Mouse (Mus musculus) mouse embryonic stem cell (cell line): ENCODE results near the gene Polr3b.

Experiments used
- in situ Hi-C, 2 experiments: fragments of 300-500 bp; cut with MboI; formaldehyde crosslinking; loops; 1 replicate in 1 of 2; 3 replicates in 1 of 2; pipeline ENCODE4 v1.14.3; 2019 to 2020; ENCODE audit warnings: low sequenced_read_pairs in 2 of 2, low pct_unique_long_range_greater_than_20kb in 1 of 2, mixed read lengths in 1 of 2; ENCODE audit not compliant: unreplicated experiment in 1 of 2

Polr3b gene

DNA sequence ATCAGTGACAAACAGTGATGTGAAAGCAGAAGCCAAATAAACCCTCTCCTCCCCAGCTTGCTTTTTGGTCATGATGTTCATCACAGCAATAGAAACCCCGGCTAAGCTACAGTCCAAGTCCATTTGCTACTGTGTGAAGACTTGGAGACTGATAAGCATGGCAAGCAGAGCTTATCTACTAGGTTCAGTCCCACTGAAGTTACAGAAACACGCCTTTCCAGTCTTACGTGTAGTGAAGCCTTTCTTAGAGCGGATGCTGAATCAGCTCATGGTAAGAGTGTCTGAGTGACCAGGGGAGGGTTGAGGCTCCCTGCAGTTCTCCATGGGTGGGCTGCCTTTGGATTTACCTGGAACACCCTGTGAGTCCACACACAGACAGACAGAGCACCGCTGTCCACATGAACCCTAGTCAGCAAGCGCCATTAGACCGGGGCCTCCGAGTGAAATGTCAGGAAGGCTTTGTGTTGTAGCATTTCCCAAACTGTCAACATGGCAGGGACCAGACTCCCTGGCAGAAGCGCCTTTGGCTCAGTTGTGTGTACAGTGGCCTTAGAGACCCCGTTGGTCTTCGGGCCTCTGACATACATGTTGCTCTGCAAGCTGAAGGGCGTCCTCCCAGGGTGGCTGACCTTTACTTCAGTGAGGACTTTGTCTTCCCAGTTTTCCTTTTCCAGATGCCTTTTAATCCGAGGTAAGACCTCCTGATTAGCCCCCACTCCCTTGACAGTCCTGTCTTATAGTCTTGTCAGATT lies 78.3 kb downstream of the Polr3b start:
- in situ Hi-C loops, result no loop called here

DNA sequence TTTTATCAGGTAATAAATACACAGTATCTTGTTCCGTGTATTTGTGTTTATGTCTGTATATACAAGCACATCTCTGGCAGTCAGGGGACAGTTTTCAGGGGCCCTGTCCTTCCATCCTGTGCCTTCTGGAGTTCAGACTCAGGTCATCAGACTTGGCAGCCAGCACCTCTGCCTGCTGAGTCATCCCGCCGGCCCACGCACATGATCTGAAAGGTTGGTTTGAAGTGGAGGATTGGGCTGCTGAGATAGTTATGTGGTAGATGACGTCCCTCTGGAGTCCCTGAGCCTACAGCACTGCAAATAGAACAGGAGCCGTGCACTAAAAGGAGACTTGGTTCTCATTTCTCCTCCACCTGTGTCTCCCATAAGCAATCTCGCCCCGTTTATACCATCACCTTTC lies 79.0 kb downstream of the Polr3b start:
- in situ Hi-C loops, result no loop called here

DNA sequence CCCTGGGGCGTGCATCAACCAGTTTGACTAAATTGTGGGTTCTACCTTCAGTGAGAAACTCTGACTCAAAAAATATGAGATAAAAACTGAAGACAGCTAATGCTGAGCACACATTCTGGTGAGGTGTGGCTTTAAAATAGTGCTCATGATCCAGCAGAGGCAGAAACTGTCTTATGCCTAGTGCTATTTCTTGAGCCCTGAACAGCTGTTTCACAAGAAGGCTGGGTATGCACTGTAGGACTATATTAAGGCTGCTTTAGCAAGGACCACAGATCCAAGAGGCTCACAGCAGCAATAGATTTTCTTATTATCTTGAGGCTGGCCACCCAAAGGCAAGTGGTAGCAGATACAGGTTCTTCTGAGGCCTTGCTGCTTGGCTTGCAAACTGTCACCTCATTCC lies 80.0 kb downstream of the Polr3b start:
- in situ Hi-C loops, result no loop called here

DNA sequence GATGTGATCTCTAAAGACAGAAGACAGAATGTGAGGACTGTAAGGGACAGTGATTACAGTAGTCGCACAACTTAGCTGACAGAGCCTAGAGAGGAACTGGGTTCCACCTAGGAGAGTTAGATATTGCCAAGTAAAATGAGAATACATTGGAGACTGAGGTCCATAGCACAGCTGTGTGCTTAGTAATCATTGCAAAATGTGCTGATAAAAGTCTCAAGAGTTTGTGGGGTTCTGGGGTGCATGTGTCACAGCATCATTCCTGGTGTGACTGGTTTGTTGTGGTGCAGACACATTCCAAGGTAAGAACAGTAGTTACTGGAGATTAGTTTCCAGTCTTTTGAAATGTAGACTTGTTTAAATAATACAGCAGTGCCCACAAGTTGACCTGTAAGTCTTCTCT lies 82.5 kb downstream of the Polr3b start:
- in situ Hi-C loops, result no loop called here

DNA sequence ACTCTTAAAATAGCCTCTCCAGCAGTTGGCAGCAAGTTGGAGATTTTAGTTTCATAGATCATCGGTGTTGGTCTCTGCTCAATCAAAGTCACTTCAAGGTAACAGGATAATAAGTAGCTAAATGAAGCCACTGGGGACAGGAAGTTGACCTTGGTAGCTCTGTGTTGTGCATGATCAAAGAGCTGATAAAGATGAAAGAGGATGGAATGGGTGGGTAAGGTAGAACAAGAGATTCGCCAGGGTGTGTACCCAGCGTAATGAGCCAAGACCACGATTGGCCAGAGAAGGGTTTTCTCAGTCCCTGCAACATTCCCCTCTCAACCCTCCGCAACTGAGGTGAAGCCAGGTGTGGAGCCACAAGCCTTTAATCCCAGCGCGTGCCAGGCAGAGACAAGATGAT lies 83.1 kb downstream of the Polr3b start:
- in situ Hi-C loops, result no loop called here

DNA sequence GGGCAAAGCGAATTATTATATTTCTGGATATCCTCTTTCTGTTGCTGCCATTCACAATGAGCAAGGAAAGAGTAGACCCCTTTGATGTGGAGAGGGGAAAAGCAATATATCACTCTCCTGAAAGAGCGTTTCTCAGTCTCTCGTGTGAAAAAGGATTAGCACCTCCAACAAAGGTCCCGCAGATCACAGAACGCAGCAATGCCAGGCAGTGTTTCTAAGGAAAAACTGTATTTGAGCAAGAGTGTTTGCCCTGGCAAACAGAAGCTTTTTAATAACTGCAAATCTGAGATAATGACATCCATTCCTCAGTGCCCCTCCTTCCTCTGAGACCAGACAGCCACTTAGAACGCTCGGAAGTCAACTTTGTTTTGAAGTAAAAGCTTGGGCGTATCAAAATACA lies 84.5 kb downstream of the Polr3b start:
- in situ Hi-C loops, result no loop called here

DNA sequence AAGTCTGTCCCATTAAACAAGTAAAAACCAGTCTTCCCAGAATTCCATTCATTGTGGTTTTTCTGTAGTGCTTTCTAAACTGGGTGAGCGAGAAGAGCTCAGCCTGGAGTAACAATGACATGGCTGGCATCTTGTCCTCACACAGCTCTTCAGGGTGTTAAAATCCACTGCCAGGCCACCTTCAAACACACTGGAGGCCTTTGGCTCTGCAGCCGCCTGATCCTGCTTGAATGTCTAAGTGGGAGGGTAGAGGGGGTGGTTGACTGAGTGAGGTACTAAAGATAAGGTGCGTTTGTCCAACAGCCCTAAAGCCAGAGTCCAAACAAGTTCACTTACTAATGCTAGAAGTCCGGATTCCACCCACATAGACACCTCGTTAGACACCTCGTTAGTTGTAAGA lies 85.1 kb downstream of the Polr3b start:
- in situ Hi-C loops, result no loop called here

DNA sequence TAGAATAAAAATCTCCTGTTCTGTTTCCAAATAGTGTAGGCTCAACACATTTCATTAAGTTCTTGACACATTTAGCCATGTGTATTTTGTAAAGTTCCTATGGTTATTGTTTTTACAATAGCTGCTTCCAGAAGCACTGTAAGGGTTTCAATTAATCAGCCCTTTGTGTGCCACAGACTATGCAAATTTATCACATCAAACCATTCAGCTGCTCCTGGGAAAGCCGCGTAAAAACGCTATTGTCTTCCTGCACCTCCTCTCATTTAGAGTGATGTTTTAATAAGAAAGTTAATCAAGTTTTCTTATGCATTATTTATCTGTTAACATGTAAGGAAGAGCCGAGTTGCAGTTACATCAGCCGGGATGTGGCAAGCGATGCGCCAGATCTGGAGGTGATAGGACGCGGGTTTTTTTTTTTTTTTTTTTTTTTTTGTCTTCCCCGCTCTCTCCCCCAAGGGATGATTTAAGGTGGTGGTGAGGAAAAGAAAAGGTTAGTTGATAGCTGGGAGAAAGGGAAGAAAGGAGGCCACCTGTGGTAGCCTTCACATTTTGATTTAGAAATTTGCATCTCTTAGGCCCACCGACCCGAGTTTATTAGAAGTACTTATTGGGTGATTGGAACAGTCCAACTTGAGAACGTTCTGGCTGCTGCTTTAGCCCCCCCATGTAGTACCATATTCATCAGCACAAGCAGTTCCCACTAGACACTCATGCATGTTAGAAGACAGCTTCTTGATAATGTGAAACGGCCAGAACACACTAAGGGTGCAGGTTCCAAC lies 85.8 kb downstream of the Polr3b start:
- in situ Hi-C loops, result no loop called here

DNA sequence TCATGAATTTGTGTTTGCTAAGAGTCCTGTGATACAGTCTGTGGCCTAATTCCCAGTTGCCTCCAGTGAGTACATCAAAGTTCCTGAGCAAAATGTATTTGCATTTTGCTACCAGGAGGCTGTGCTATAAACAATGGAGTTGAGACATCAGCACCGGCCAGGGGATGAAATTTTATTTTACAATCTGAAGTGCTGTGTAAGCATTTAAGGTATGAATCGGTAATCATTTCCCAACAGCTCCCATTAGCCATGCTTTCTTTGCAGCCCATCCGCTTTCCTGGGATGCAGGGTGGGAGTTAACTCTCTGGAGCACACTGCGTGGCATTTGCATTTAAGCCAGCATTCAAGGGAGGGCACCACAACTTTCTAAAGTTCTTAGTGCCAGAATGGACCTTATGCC lies 88.1 kb downstream of the Polr3b start:
- in situ Hi-C loops, result no loop called here

DNA sequence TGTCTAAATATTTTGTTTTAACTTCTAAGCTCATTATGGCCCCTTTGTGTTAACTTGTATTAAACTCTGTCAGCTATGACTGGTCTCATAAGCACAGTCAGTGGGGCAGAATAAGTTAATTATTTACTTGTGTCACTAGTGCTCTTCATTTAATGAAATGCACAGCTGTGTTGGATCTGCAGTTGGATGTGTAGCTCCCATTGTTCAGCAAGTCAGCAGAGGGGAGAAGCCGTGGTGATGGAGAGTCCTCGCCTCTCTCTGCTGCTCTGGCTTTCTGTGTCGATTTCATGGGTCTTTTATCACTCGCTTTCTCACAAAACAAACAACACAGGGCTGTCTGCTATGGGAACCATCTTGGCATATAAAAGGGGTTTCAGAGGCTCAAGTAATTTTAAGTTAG lies 88.7 kb downstream of the Polr3b start:
- in situ Hi-C loops, result no loop called here

DNA sequence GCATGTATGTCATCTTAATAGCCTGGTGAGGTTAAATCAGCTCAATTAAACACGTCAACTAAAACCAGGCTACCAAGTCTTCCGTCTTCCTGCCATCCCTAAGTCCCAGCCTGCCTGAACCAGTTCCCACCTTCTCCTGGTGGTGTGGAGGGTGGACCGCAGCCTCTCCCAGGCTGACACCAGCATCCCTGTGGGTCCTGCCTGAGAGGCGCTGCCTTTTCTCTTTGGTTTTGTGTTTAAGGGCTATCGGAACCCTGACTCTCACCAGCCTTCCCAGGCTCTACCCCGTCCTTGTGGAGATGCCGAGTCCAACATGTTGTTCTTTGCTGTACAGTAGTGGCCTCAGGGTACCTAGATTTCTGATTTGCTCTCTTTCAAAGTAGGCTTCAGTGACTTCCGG lies 89.4 kb downstream of the Polr3b start:
- in situ Hi-C loops, result no loop called here

DNA sequence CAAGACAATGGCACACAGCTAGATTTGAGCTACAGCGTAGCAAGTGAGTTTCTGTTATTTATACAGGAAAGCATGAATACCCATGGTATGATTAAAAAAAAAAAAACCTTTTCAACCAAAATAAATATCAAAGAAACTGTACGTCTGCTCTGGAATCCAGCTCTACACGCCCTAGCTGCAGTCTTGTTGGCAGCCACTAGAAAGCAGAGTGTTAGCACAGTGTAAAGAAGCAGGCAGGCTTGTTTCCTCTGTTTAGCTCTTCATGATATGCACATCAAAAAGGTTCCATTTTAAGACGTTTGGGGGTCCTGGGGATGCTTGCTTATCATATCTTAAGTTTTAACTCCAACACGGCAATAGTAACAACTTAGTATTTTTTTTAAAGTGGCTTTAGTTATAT lies 89.8 kb downstream of the Polr3b start:
- in situ Hi-C loops, result no loop called here

DNA sequence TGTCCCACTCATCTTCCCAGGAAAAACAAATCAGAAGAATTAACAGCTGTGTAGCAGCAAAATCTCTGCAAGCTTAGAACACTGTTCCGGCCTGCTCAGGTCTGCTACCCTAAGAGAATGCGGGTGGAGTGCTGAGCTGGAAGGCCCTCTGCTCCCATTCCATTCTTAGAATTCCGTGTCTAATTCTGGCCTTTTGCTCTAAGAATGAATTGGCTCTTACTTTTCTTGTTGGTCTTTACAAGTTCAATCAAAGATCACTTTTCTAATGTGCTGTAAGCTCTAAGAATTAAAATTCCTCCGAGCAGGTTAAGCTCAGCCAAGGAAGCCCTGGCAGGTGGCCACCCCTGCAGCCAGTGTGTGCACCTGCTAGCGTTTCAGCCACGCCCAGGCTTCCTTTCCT lies 90.4 kb downstream of the Polr3b start:
- in situ Hi-C loops, result no loop called here

DNA sequence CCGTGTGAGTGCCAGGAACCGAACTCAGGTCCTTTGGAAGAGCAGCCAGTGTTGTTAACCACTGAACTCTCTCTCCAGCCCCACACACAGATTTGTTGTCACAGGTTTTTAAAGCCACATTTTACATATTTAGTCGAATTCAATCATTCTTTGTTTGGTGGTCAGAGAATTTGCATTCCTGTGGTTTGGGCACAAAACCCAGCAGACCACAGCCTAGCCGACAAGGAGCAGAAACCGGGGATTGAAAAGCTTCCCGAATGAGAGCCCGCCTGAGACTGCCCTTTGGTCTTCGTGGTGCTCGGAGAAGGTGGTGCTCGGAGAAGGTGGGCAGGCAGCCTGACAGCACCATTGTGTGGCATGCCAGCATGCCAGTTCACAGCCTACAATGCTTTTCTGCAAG lies 91.0 kb downstream of the Polr3b start:
- in situ Hi-C loops, result no loop called here

DNA sequence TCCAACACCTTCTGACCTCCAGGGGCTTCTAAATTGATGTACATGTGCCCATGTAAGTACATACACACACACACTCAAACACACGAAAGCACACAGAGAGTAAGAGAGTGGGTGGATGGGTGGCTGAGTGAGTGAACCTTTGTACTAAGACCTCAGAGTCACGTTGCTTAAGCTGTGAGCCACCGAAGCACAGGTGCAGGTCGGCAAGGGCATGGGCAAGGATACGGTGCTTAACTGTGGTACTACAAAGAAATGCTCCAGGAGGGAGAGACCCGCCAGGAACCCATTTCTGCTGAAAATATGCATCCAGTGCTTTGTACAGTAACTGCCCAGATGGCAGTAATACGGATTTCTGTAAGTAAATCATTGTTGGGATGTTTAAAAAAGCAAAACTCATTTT lies 93.5 kb downstream of the Polr3b start:
- in situ Hi-C loops, result no loop called here

DNA sequence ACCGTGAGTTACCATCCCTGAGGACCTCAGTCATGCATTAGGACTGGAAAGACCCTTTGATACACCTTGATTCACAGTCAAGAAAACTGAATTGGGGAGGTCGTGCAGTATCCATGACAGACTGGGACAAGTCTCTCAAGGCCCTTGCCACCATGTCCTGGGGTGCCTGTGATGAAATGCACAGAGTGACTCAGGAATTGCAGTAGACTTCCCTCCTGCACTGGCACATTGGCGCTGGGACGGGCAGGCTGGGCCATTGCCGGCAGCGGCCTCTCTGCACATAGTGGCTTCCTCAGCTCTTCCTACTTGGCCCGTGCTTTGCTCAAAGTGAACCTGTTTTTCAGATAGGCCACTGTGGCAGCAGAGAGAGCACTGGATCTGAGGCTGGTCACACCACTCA lies 94.5 kb downstream of the Polr3b start:
- in situ Hi-C loops, result no loop called here

DNA sequence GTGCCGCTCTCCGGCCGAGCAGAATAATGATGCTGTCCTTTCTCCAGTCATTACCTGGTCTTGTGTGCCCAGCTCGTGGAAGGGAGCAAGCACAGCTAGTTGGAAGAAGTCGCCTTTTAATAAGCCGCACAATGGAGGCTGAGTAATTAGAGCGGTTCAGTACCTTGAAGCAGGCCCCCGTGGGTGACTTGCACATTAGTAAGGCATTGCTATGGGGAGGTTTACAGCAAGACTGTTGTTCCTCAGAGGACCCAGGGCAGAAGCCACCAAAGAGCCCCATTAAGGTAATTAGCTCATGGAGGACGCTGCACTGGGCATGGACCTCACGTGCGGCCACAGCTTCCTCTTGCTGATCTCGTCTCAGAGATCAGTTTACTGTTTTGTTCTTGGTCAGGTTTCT lies 100.6 kb downstream of the Polr3b start:
- in situ Hi-C loops, result no loop called here

DNA sequence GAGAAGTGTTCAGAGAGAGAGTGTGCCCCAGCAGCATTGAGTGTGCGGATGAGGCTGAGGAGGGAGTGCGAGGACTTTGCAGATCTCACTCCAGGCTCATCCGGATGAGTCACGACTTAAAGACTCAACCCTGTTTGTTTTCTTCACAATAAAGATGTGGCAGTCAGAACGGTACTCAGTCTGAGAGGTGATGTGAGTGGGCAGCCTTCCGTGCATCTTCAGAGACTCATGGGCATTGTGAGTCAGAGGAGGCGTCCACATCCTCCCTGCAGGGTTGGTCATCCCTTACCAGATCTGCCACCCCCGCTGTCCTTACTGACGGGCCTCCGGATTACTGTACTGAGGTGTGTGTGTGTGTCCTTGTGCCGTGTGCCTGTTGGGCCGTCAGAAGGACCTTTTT lies 104.9 kb downstream of the Polr3b start:
- in situ Hi-C loops, result no loop called here

DNA sequence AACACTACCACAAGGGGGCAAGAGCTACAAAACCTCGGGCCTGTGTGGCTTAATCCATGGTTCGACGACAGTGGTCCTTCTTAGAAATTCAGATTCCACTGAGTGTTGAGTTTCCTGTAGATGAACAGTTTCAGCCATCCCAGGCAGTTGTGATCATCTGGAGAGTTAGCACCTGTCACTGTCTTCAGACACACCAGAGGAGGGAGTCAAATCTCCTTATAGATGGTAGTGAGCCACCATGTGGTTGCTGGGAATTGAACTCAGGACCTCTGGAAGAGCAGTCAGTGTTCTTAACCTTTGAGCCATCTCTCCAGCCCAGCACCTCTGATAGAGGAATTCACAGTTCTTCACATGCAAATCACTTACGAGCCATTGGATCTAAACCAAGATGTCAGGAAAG lies 105.7 kb downstream of the Polr3b start:
- in situ Hi-C loops, result no loop called here

DNA sequence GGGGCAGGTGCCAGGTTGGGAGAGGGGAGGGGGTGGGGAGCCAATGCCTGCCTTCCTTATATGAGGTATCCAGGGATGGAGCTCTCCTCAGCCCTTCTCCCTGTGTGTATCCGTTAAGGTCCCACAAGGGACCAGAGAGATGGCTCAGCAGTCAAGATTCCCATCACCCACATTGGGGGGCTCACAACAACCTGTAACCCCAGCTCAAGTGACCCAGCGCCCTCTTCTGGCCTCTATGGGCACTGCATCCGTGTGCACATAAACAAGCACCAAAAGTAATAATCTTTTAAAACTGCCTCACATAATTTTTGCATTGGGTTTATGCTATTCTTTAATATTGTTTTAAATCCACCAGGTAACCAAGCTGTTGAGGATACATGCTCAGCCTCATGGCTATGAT lies 108.0 kb downstream of the Polr3b start:
- in situ Hi-C loops, result no loop called here
